10 mouse cellular contexts compared by ENCODE assay signal in genomic region chr5:113986182-113986961, GRCm38 (mm10). TPM values are rescaled to one million over a fixed set of nuclear protein-coding genes. Genes with fewer than 3 reads are reported as not detected.
DNase-seq lines count a peak whose midpoint lies in the region; ATAC-seq lines count a peak whose summit lies in the region.
"Had no signal": no experiment of that assay in that cellular context is flagged by ENCODE, and none has a peak within 500 bp of the region (broad histone marks: within the 10 kb centered on the region; RNA-seq: fewer than 3 reads in every experiment).

No protein-coding gene starts in this region.

- peak overlapping the region; percentile 25; the same call in 1 of the 2 replicates for H3K9ac ChIP-seq in heart, embryonic 13.5 days
- H3K9ac ChIP-seq in neural tube, embryonic 13.5 days: no peak overlapping the region; the same call in 1 of the 2 replicates

- DNase-seq in adrenal gland, adult 2 months: peak; percentile 45
- no peak for DNase-seq in adrenal gland, postnatal 4 days (ENCODE audit: low spot score in 2 of 2)
- DNase-seq in adrenal gland, postnatal 36 days: peak; percentile 30 to 61
- peak; percentile 87 to 91 for DNase-seq in kidney, postnatal 36 days
- DNase-seq in yolk sac, embryonic 10.5 days (ENCODE audit: low spot score): no peak
- no peak for DNase-seq in thymus, postnatal 4 days

- H3K27ac ChIP-seq in heart, embryonic 13.5 days (replicated peaks): peak overlapping the region; percentile 69
- no peak overlapping the region; the same call in 1 of the 2 replicates for H3K27ac ChIP-seq in neural tube, embryonic 13.5 days (replicated peaks)

- no peaks in the 10 kb centered on the region for H3K9me3 ChIP-seq in heart, embryonic 13.5 days
- H3K9me3 ChIP-seq in neural tube, embryonic 13.5 days: no peaks in the 10 kb centered on the region

- no peak overlapping the region for H3K4me3 ChIP-seq in heart, embryonic 13.5 days
- H3K4me3 ChIP-seq in neural tube, embryonic 13.5 days: no peak overlapping the region
- H3K4me3 ChIP-seq: myocyte had no signal

- H3K27me3 ChIP-seq in heart, embryonic 13.5 days (replicated peaks): no peaks in the 10 kb centered on the region
- H3K27me3 ChIP-seq in neural tube, embryonic 13.5 days: no peaks in the 10 kb centered on the region

- peak overlapping the region; percentile 34; the same call in 1 of the 2 replicates for H3K4me2 ChIP-seq in heart, embryonic 13.5 days
- H3K4me2 ChIP-seq in neural tube, embryonic 13.5 days: no peak overlapping the region

- H3K4me1 ChIP-seq in heart, embryonic 13.5 days: peaks cover 82% of the 10 kb centered on the region
- peaks cover 42% of the 10 kb centered on the region for H3K4me1 ChIP-seq in neural tube, embryonic 13.5 days (replicated peaks)

- 33% methylated on average over 9 of the region's 9 CpGs for WGBS in heart, embryonic 13.5 days
- WGBS in neural tube, embryonic 13.5 days: 41% methylated on average over 9 of the region's 9 CpGs

- H3K36me3 ChIP-seq in heart, embryonic 13.5 days: peaks cover 35% of the 10 kb centered on the region
- peaks cover 26% of the 10 kb centered on the region for H3K36me3 ChIP-seq in neural tube, embryonic 13.5 days

- no peak; the same call in 1 of the 2 replicates for ATAC-seq in heart, embryonic 13.5 days (ENCODE audit: extremely low read depth, insufficient number of reproducible peaks, low FRiP score, low TSS enrichment)
- ATAC-seq in neural tube, embryonic 13.5 days (ENCODE audit: low read depth): 0 out of 2 replicates have a peak, but pooled peaks have one; percentile 37

RNA-seq across cellular contexts. Expression of gene Ssh1, which starts 7.3 kb away (rescaled TPM):
- 10 to 100 TPM; 15.5 to 24.6 TPM for total RNA-seq in adrenal gland, adult 2 months (2021)
- 9.1 and 9.9 TPM in 2 replicates for polyA plus RNA-seq in adrenal gland, adult 2 months (2012; rRNA removed)
- 10 to 100 TPM; 25.0 to 27.4 TPM for total RNA-seq in adrenal gland, postnatal 4 days (2021)
- total RNA-seq in adrenal gland, postnatal 36 days (2021): 10 to 100 TPM; 16.5 to 18.8 TPM
- 12.4 and 13.5 TPM in 2 replicates for polyA plus RNA-seq in heart, embryonic 13.5 days (2015; fragmentation: Nextera tagmentation; extraction: Ambion mirVana)
- 12.9 and 16.8 TPM in 2 replicates for polyA plus RNA-seq in neural tube, embryonic 13.5 days (2015; fragmentation: Nextera tagmentation; extraction: Ambion mirVana)

RNA-seq across cellular contexts. Expression of gene Dao, which starts 17.1 kb away (rescaled TPM):
- not detected for total RNA-seq in adrenal gland, adult 2 months (2021)
- polyA plus RNA-seq in adrenal gland, adult 2 months (2012; rRNA removed): not detected in 2 replicates
- total RNA-seq in adrenal gland, postnatal 4 days (2021): 10 to 100 TPM in 1 of 2 experiments, under 1 TPM in 1; 0.51 to 16.1 TPM
- not detected for total RNA-seq in adrenal gland, postnatal 36 days (2021)
- not detected in 2 replicates for polyA plus RNA-seq in heart, embryonic 13.5 days (2015; fragmentation: Nextera tagmentation; extraction: Ambion mirVana)
- polyA plus RNA-seq in neural tube, embryonic 13.5 days (2015; fragmentation: Nextera tagmentation; extraction: Ambion mirVana): not detected in 2 replicates
- total RNA-seq: common myeloid progenitor, adult 5-6 weeks had no signal
- polyA plus RNA-seq: myocyte had no signal

Comparison
In these comparisons a context has a peak if more than half of its experiments do, and no peak if none do; other contexts are left out.
1. DNase-seq: peak in adrenal gland, adult 2 months (single experiment), adrenal gland, postnatal 36 days (2 of 2) and kidney, postnatal 36 days (2 of 2); none in adrenal gland, postnatal 4 days (0 of 2), yolk sac, embryonic 10.5 days (single experiment) and thymus, postnatal 4 days (single experiment).